Mouse (Mus musculus) limb, embryonic 15.5 days (tissue): ENCODE measurements at regions not wholly inside any gene's neighbourhood (a gene's known extent, or its start where the extent isn't known, plus 50 kb on each side); places are given as distances from the start of the nearest gene placed in this dataset.

Experiments
- ATAC-seq: fragments of 200-750 bp; cut with Nextera tagmentation; 2 replicates; pipeline ENCODE4 v1.8.0; 2017; ENCODE audit warnings: low read depth, moderate TSS enrichment; ENCODE audit not compliant: insufficient number of reproducible peaks, low FRiP score, low TSS enrichment
- H3K27ac ChIP-seq: fragments of 300-500 bp; sonication (generic); 2 replicates; pipeline ENCODE4 v1.5.1; 2015; ENCODE audit warnings: moderate library complexity, mild to moderate bottlenecking, inconsistent platforms
- H3K27me3 ChIP-seq: fragments of 300-500 bp; sonication (generic); 2 replicates; pipeline ENCODE4 v1.6.1; 2015; ENCODE audit warnings: inconsistent platforms
- H3K36me3 ChIP-seq: fragments of 300-500 bp; sonication (generic); 2 replicates; pipeline ENCODE4 v1.6.1; 2015; ENCODE audit warnings: inconsistent platforms
- H3K4me1 ChIP-seq: fragments of 300-500 bp; sonication (generic); 2 replicates; pipeline ENCODE4 v1.6.1; 2015; ENCODE audit warnings: inconsistent platforms
- H3K4me2 ChIP-seq: fragments of 300-500 bp; sonication (generic); 2 replicates; pipeline ENCODE4 v1.6.1; 2015; ENCODE audit warnings: mild to moderate bottlenecking, inconsistent platforms
- H3K4me3 ChIP-seq: fragments of 300-500 bp; sonication (generic); 2 replicates; pipeline ENCODE4 v1.5.1; 2015; ENCODE audit warnings: mild to moderate bottlenecking, inconsistent platforms
- H3K9ac ChIP-seq: fragments of 300-500 bp; sonication (generic); 2 replicates; pipeline ENCODE4 v1.6.1; 2015; ENCODE audit warnings: inconsistent platforms
- H3K9me3 ChIP-seq: fragments of 300-500 bp; sonication (generic); 2 replicates; pipeline ENCODE4 v1.6.1; 2016; ENCODE audit warnings: inconsistent platforms
- WGBS: fragments of 180-500 bp; shearing (Covaris S2); methylation state at CpG from one replicate; pipeline ENCODE4 v1.1.7; 2015; 5-methylcytosine and 5-hydroxymethylcytosine counted together

DNA sequence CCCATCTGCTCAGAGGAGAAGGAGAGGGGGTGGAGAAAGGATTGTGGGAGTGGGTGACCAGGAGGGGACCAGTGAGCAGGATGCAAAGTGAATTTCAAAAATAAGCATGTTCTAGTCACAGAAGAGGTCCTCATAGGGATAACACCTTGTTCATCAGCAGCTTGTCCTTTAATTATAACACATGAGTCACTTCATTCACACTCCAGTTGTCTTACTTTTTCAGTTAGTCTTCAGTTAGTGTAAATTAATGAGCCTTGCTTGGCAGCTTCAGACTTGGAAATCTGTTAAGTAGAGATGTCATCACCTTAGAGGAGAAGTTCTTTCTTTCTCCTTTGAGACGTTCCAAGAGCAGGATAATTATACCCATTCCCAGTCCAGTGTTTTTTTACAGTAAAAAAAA lies 332.3 kb downstream of the Xpnpep1 start:
- no peak overlapping the region for H3K27ac ChIP-seq
- H3K9me3 ChIP-seq: no peaks in the 10 kb centered on the region
- WGBS: 76% methylated on average over 1 of the region's 1 CpGs
- H3K36me3 ChIP-seq: no peaks in the 10 kb centered on the region
- no peak overlapping the region for H3K4me2 ChIP-seq
- H3K4me3 ChIP-seq: no peak overlapping the region
- H3K4me1 ChIP-seq: no peaks in the 10 kb centered on the region
- no peak for ATAC-seq
- no peak overlapping the region for H3K9ac ChIP-seq
- no peaks in the 10 kb centered on the region for H3K27me3 ChIP-seq

DNA sequence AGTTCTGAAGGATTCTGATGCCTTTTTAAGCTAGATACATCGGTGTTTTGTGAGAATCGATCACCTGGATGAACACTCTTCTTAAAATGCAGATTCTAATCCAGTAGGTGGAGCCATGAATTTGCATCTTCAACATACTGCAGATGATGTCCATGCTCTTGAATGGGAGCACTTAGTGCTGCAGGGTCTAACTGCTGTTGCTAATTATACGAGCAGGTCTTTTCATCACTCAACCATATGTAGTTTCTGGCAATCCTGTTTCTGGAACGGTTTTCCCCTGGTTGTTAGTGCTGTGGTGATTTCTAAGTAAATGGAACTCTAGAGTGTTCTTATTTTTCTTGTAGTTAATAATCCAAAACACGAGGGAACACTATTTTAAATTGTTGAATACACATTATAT lies 379.0 kb downstream of the Xpnpep1 start:
- H3K4me1 ChIP-seq: no peaks in the 10 kb centered on the region
- no peaks in the 10 kb centered on the region for H3K27me3 ChIP-seq
- no peak overlapping the region for H3K9ac ChIP-seq
- no peaks in the 10 kb centered on the region for H3K9me3 ChIP-seq
- WGBS: 42% methylated on average over 5 of the region's 5 CpGs
- no peak overlapping the region for H3K4me3 ChIP-seq
- no peak overlapping the region for H3K4me2 ChIP-seq
- H3K36me3 ChIP-seq: no peaks in the 10 kb centered on the region
- ATAC-seq: no peak
- no peak overlapping the region for H3K27ac ChIP-seq

DNA sequence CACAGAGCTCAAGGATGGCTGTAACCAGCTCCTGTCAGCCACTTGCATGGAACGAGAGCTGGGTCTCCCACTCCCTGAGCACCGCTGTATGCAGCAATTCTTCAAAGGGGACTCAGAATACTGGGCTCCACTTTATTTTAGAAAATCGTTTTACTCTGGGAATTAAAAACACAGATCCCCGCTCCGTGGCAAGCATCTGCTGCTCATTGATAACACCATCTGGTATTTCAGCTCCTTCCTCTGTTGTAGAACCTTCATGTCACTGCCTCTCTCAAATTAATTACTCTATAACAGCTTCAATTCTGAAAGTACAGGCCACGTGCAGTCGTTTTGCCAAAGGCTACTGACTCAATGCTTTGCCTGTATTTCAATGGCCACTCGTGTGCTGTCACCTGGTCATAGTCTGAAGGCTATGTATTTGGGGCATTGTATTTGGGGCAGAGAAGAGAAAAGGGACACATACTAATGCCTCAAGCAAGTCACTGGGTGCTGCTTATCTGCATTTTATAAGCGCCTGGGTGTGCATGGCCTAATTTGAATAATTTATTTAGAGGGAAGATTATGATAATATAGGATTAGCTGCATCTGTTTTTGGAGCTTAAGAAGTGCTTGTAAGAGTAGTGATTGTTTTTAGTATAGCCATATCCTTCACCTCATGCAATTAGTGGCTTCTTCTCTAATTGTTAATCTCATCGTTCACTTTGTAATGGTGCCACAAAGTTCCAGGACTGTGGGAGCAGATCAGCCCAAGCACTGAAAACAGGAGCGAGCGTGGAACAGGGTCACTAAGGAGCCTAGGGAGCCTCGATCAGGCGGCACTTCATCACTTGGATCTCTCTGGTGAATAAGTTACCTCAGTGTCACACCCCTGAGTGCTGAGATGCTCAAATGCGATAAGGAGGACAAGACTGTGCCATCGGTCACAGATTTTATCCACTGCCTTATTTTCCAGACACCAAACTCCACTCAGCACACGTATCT lies 383.3 kb downstream of the Ins1 start:
- Histone ChIP-seq H3K27me3 (no peaks in the 10 kb centered on the region), H3K4me3 (no peak overlapping the region), H3K9ac (no peak overlapping the region), H3K4me1 (no peaks in the 10 kb centered on the region), H3K27ac (no peak overlapping the region), H3K4me2 (no peak overlapping the region), H3K9me3 (no peaks in the 10 kb centered on the region), H3K36me3 (no peaks in the 10 kb centered on the region)
- 51% methylated on average over 17 of the region's 17 CpGs for WGBS
- ATAC-seq: no peak

DNA sequence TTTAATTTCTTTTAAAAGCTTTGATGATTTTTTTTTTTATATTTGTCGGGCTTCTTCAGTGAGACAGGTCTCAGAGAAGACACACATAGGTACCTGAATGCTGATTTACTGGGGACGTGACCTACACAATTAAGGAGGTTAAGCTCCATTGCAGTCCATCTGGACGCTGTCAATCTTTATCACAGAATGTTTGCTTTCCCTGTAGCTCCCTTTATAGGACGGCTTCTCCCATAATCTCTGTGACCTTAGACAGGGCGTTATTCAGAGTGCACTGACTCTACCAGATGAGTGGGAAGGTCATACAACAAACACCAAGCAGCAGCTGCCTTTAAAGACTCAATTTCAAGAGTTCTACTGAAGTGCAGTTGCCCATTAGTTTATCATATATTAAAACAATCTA lies 376.1 kb downstream of the Ins1 start:
- H3K4me3 ChIP-seq: no peak overlapping the region
- no peak overlapping the region for H3K27ac ChIP-seq
- H3K9me3 ChIP-seq: no peaks in the 10 kb centered on the region
- no peaks in the 10 kb centered on the region for H3K27me3 ChIP-seq
- no peaks in the 10 kb centered on the region for H3K4me1 ChIP-seq
- no peak overlapping the region for H3K9ac ChIP-seq
- ATAC-seq: no peak
- WGBS: 41% methylated on average over 5 of the region's 5 CpGs
- no peak overlapping the region for H3K4me2 ChIP-seq
- no peaks in the 10 kb centered on the region for H3K36me3 ChIP-seq

DNA sequence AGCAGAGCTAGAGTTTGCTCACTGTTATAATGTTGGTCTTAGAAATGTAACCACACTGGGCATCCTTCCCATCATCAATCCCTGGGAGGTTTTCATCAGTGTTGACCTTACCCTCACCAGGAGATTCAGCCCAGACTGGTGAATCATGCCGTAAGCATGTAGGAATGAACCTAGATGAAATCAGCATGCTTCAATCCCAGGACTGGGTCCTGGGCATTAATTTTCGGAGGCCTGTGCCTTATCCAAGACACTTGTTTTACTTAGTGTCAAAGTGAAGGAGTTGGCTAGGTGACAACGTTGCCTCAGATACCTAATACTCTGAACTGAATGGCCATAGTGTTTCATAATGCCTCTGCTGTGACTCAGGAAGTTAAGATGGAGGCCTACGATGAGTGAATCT lies 368.4 kb downstream of the Ins1 start:
- Histone ChIP-seq H3K36me3 (no peaks in the 10 kb centered on the region), H3K4me3 (no peak overlapping the region), H3K4me2 (no peak overlapping the region), H3K9me3 (no peaks in the 10 kb centered on the region), H3K27me3 (no peaks in the 10 kb centered on the region), H3K4me1 (0 out of 2 replicates have a peak, but pooled peaks cover 3% of the 10 kb centered on the region), H3K9ac (no peak overlapping the region), H3K27ac (no peak overlapping the region)
- WGBS: 61% methylated on average over 4 of the region's 4 CpGs
- ATAC-seq: no peak

DNA sequence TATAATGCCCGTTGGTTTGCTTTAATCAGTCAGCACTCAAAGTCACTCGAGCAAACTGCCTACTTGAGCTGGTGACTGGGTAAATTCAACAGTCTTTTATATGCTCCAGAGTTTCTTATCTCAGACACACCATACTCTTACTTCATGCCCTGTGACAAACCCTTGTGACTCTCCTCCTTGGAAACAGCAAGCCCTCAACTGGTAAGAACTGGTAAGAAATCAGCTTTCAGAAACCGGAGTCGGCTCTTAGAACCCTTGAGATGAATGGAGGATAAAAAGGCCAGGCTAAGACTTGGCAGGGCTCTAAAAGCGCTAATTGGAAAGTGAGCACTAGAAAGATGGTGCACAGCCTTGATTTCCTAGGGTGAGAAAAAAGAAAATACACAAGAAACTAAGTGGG lies 360.2 kb downstream of the Ins1 start:
- Histone ChIP-seq H3K9me3 (no peaks in the 10 kb centered on the region), H3K4me3 (no peak overlapping the region), H3K4me2 (no peak overlapping the region), H3K36me3 (no peaks in the 10 kb centered on the region), H3K27me3 (no peaks in the 10 kb centered on the region), H3K4me1 (no peaks in the 10 kb centered on the region), H3K27ac (no peak overlapping the region), H3K9ac (no peak overlapping the region)
- WGBS: 71% methylated on average over 5 of the region's 5 CpGs
- ATAC-seq: no peak

DNA sequence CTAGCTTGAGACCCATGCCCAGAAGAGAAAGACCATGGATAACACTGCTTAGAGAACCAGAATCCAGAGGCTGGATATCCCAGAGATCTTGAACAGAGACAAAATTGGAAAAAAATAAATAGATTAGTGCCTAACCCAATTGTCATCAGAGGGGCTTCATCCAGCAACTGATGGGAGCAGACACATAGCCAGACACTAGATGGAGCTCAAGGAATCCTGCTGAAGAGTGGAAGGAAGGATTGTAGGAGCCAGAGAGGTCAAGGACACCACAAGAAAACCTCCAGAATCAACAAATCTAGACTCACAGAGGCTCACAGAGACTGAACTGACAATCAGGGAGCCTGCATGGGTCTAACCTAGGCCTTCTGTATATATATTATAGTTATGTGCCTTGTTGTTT lies 359.4 kb downstream of the Ins1 start:
- ATAC-seq: no peak
- Histone ChIP-seq H3K4me3 (no peak overlapping the region), H3K36me3 (no peaks in the 10 kb centered on the region), H3K27me3 (no peaks in the 10 kb centered on the region), H3K4me2 (no peak overlapping the region), H3K9me3 (no peaks in the 10 kb centered on the region), H3K9ac (no peak overlapping the region), H3K27ac (no peak overlapping the region), H3K4me1 (no peaks in the 10 kb centered on the region)

DNA sequence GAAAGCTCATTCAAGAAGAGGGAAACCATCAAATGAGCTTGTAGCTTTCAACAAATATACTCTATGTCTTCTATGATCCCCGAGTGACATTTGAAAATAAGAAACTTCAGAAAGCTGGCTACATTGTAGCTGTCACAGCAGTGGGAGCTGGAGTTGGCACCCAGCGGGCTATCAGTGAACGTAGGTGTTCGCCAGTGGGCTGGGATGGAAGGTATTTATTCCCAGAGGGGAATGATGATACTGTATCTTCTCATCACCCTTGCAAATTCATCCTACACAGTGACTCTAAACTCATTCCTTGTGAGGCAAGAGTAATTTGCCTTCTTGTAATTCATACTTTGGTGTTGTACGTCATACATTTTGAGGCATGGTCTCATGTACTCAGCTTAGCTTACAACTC lies 349.3 kb downstream of the Ins1 start:
- H3K4me1 ChIP-seq: no peaks in the 10 kb centered on the region
- no peak overlapping the region for H3K4me2 ChIP-seq
- H3K27me3 ChIP-seq: no peaks in the 10 kb centered on the region
- H3K4me3 ChIP-seq: no peak overlapping the region
- WGBS: 87% methylated on average over 5 of the region's 5 CpGs
- H3K9ac ChIP-seq: no peak overlapping the region
- no peaks in the 10 kb centered on the region for H3K9me3 ChIP-seq
- H3K27ac ChIP-seq: no peak overlapping the region
- ATAC-seq: no peak
- no peaks in the 10 kb centered on the region for H3K36me3 ChIP-seq

DNA sequence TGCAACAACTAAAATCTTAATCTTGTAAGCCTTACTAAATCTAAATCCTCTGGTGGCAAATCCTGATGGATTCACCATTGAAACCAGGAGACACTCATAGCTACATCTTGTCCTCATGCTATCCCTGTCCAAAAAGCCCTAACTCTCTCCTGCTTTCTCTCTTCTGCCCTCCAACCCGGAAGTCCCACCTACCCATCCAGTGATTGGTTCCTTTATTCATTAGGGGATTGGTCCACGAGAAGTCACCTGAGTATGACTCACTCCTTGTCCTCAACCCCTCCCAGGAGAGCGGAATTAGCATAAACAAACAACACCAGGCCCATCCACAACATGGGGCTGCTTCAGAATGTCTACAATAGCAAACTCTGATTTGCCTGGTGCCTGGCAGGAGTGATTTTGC lies 342.8 kb downstream of the Ins1 start:
- Histone ChIP-seq H3K36me3 (no peaks in the 10 kb centered on the region), H3K9ac (no peak overlapping the region), H3K4me1 (no peaks in the 10 kb centered on the region), H3K4me2 (no peak overlapping the region), H3K27me3 (no peaks in the 10 kb centered on the region), H3K9me3 (no peaks in the 10 kb centered on the region), H3K27ac (no peak overlapping the region), H3K4me3 (no peak overlapping the region)
- 60% methylated on average over 3 of the region's 3 CpGs for WGBS
- no peak for ATAC-seq

DNA sequence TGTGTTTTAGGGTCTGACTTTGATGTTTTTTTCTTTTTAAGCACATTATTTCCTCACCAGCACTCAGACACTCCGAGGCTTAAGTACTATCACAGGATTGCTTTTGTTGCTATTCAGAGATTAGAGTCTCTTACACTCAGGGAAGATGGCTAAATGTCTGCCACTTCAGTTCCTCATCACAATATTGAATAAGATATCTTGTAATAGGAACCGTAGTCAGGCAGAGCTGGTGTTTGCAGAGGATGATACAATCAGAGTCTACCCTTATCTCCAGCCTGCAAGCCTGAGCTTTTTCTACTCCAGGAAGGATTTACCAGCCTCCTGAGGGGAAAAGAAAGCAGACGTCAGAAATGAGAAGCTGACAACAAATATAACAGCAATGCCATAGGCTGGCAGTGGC lies 336.3 kb downstream of the Ins1 start:
- Histone ChIP-seq H3K27ac (no peak overlapping the region), H3K4me1 (no peaks in the 10 kb centered on the region), H3K4me3 (no peak overlapping the region), H3K27me3 (no peaks in the 10 kb centered on the region), H3K9ac (no peak overlapping the region), H3K4me2 (no peak overlapping the region), H3K36me3 (no peaks in the 10 kb centered on the region), H3K9me3 (no peaks in the 10 kb centered on the region)
- no peak for ATAC-seq
- WGBS: 54% methylated on average over 3 of the region's 3 CpGs

DNA sequence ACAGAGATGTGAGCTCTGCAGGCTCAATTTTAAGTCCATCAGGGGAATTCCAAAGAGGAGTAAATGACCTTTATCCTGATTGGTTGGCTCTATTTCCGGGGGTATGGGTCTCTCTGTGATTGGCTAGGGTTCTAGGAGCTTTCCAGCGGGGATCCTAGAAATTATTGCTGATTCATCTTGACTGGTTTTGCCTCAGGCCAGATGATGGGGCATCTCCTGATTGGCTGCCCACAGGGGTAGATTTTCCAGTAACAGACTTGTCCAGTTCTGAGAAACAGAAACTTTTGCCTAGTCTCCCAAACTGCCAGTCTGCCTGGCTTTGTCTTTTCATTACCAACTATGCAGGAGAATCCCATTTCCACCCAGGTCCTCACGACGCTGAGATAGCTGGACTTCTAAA lies 301.3 kb downstream of the Ins1 start:
- no peak overlapping the region for H3K27ac ChIP-seq
- ATAC-seq: no peak
- WGBS: 70% methylated on average over 4 of the region's 4 CpGs

DNA sequence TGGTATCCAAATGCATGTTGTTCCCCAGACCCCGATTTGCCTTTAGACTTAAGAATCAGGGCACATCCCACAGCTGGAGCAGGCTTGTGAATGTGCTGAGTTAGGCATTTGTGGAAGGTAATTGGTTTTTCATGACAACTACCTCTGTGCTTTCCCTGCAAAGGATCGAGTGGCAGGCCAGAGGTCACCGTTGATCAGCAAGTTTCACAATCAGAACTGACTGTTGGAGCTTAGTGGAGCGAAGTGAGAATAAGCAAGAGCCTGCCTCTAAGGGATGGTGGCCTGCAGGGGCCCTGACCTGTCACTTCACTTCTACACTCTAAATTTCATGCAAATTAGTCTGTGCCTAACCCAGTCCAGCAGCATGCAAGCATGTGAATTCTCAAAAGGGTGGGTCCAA lies 270.7 kb downstream of the Ins1 start:
- Histone ChIP-seq H3K4me3 (no peak overlapping the region), H3K9ac (no peak overlapping the region), H3K9me3 (no peaks in the 10 kb centered on the region), H3K4me2 (no peak overlapping the region), H3K4me1 (no peaks in the 10 kb centered on the region), H3K36me3 (no peaks in the 10 kb centered on the region), H3K27me3 (no peaks in the 10 kb centered on the region), H3K27ac (no peak overlapping the region)
- 25% methylated on average over 4 of the region's 4 CpGs for WGBS
- no peak for ATAC-seq

More for the DNA sequence above, 301.3 kb downstream of the Ins1 start:
- H3K9ac ChIP-seq: no peak overlapping the region
- no peak overlapping the region for H3K4me2 ChIP-seq
- no peaks in the 10 kb centered on the region for H3K27me3 ChIP-seq
- H3K36me3 ChIP-seq: no peaks in the 10 kb centered on the region
- H3K4me3 ChIP-seq: no peak overlapping the region
- H3K4me1 ChIP-seq: no peaks in the 10 kb centered on the region
- H3K9me3 ChIP-seq: no peaks in the 10 kb centered on the region

DNA sequence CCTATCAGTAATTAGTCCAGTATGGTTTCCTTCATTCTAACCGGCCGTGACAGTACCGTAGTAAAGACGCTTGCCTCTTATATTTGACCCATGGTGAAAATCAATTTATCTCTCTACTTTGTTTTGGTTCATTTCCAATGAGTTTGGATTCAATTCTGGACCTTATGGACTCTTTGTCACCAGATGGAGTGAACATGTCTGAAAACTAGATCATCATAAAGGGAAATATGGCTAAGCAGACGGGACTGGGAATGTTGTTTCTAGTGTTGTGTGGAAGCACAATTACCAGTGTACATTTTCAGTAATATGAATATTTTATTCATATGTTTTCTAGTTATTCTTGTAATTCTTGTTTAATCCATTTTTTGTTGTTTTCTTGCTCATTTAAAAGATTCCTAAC lies 261.4 kb downstream of the Ins1 start:
- H3K4me1 ChIP-seq: no peaks in the 10 kb centered on the region
- no peaks in the 10 kb centered on the region for H3K27me3 ChIP-seq
- H3K9ac ChIP-seq: no peak overlapping the region
- H3K27ac ChIP-seq: no peak overlapping the region
- WGBS: 89% methylated on average over 5 of the region's 5 CpGs
- H3K9me3 ChIP-seq: no peaks in the 10 kb centered on the region
- H3K4me3 ChIP-seq: no peak overlapping the region
- H3K4me2 ChIP-seq: no peak overlapping the region
- H3K36me3 ChIP-seq: no peaks in the 10 kb centered on the region
- ATAC-seq: no peak
